Mouse (Mus musculus) ES-Bruce4 (cell line): Measurements from ENCODE around the gene 9130230L23Rik.

Experiments used
- CTCF ChIP-seq: IDR thresholded peaks from one replicate; pipeline ENCODE4 v1.8.1; 2011; ENCODE audit warnings: low read depth, low read length
- EP300 ChIP-seq: IDR thresholded peaks from 2 replicates; pipeline ENCODE4 v1.6.1; 2011; ENCODE audit warnings: low read depth, low read length; ENCODE audit not compliant: insufficient read depth
- POLR2A ChIP-seq: IDR thresholded peaks from one replicate; pipeline ENCODE4 v1.8.1; 2011; ENCODE audit warnings: low read length; ENCODE audit not compliant: insufficient read depth

GRCm38 (mm10) chr5:66001232-66001631, 2.9 kb downstream of the 9130230L23Rik start:
- TF ChIP-seq CTCF, result no peak
- TF ChIP-seq EP300, result no peak
- no peak for TF ChIP-seq POLR2A
